Mouse (Mus musculus): ENCODE results near the gene Tbx1. TPM values are rescaled to one million over a fixed set of nuclear protein-coding genes. Genes with fewer than 3 reads are reported as not detected.

The Tbx1 gene
- polyA plus RNA-seq, 2 experiments, result 8.7 to 12.1 TPM

GRCm38 (mm10) chr16:18625791-18626311 is 35.4 kb upstream of the Tbx1 start:
- peak overlapping the region; percentile 92 for H3K4me2 ChIP-seq (replicated peaks; ENCODE audit: low read depth, low read length, severe bottlenecking)
- TF ChIP-seq POLR2A (IDR thresholded peaks at IDR 0.05; ENCODE audit: borderline replicate concordance, extremely low read depth, insufficient read depth, insufficient read length), result no peak
- H3K9ac ChIP-seq (ENCODE audit: low read depth, low read length, severe bottlenecking), result peak overlapping the region; percentile 59
- 0 out of 2 replicates have a peak, but pooled peaks have one; percentile 0 for ATAC-seq (ENCODE audit: low FRiP score, low read depth)
- no peaks in the 10 kb centered on the region for H3K9me3 ChIP-seq (ENCODE audit: control insufficient read depth, low read length)
- H3K4me3 ChIP-seq (replicated peaks; ENCODE audit: low read length), result peak overlapping the region; percentile 52
- peaks cover 39% of the 10 kb centered on the region for H3K4me1 ChIP-seq (ENCODE audit: control insufficient read depth, insufficient read depth, low read length)
- DNase-seq (ENCODE audit: low spot score), result no peak
- H3K36me3 ChIP-seq (ENCODE audit: control insufficient read depth, insufficient read depth, low read length), result peaks cover 38% of the 10 kb centered on the region
- peaks cover 52% of the 10 kb centered on the region for H3K27me3 ChIP-seq (ENCODE audit: control insufficient read depth, insufficient read depth, low read length)
- 14% methylated on average over 26 of the region's 26 CpGs for WGBS
- H3K27ac ChIP-seq (replicated peaks; ENCODE audit: low read depth, low read length), result no peak overlapping the region

GRCm38 (mm10) chr16:18625097-18625496 is 34.6 kb upstream of the Tbx1 start:
- TF ChIP-seq POLR2A (IDR thresholded peaks at IDR 0.05; ENCODE audit: borderline replicate concordance, extremely low read depth, insufficient read depth, insufficient read length), result no peak
- H3K4me2 ChIP-seq (replicated peaks; ENCODE audit: low read depth, low read length, severe bottlenecking), result no peak overlapping the region
- WGBS, result 54% methylated on average over 14 of the region's 14 CpGs
- peaks cover 59% of the 10 kb centered on the region for H3K27me3 ChIP-seq (ENCODE audit: control insufficient read depth, insufficient read depth, low read length)
- no peak for ATAC-seq (ENCODE audit: low FRiP score, low read depth)
- peaks cover 38% of the 10 kb centered on the region for H3K36me3 ChIP-seq (ENCODE audit: control insufficient read depth, insufficient read depth, low read length)
- H3K9ac ChIP-seq (ENCODE audit: low read depth, low read length, severe bottlenecking), result no peak overlapping the region
- no peak for DNase-seq (ENCODE audit: low spot score)
- H3K9me3 ChIP-seq (ENCODE audit: control insufficient read depth, low read length), result no peaks in the 10 kb centered on the region
- peaks cover 40% of the 10 kb centered on the region for H3K4me1 ChIP-seq (ENCODE audit: control insufficient read depth, insufficient read depth, low read length)
- no peak overlapping the region for H3K4me3 ChIP-seq (replicated peaks; ENCODE audit: low read length)
- no peak overlapping the region for H3K27ac ChIP-seq (replicated peaks; ENCODE audit: low read depth, low read length)

- DNase-seq (ENCODE audit: low spot score) (no peak), ATAC-seq (ENCODE audit: low FRiP score, low read depth) (no peak)
- 41% methylated on average over 15 of the region's 15 CpGs for WGBS
- peaks cover 64% of the 10 kb centered on the region for H3K27me3 ChIP-seq (ENCODE audit: control insufficient read depth, insufficient read depth, low read length)
- no peak for TF ChIP-seq POLR2A (IDR thresholded peaks at IDR 0.05; ENCODE audit: borderline replicate concordance, extremely low read depth, insufficient read depth, insufficient read length)
- H3K4me1 ChIP-seq (ENCODE audit: control insufficient read depth, insufficient read depth, low read length), result peaks cover 39% of the 10 kb centered on the region
- peaks cover 38% of the 10 kb centered on the region for H3K36me3 ChIP-seq (ENCODE audit: control insufficient read depth, insufficient read depth, low read length)
- H3K4me3 ChIP-seq (replicated peaks; ENCODE audit: low read length), result no peak overlapping the region
- H3K4me2 ChIP-seq (replicated peaks; ENCODE audit: low read depth, low read length, severe bottlenecking), result no peak overlapping the region
- no peak overlapping the region for H3K27ac ChIP-seq (replicated peaks; ENCODE audit: low read depth, low read length)
- no peak overlapping the region for H3K9ac ChIP-seq (ENCODE audit: low read depth, low read length, severe bottlenecking)
- no peaks in the 10 kb centered on the region for H3K9me3 ChIP-seq (ENCODE audit: control insufficient read depth, low read length)
Observed at GRCm38 (mm10) chr16:18624641-18625040, 34.2 kb upstream of the Tbx1 start.

GRCm38 (mm10) chr16:18623751-18624540 is 33.5 kb upstream of the Tbx1 start:
- peaks cover 38% of the 10 kb centered on the region for H3K4me1 ChIP-seq (ENCODE audit: control insufficient read depth, insufficient read depth, low read length)
- H3K9me3 ChIP-seq (ENCODE audit: control insufficient read depth, low read length), result no peaks in the 10 kb centered on the region
- H3K27ac ChIP-seq (replicated peaks; ENCODE audit: low read depth, low read length), result no peak overlapping the region
- ATAC-seq (ENCODE audit: low FRiP score, low read depth), result no peak
- H3K9ac ChIP-seq (ENCODE audit: low read depth, low read length, severe bottlenecking), result no peak overlapping the region
- H3K36me3 ChIP-seq (ENCODE audit: control insufficient read depth, insufficient read depth, low read length), result peaks cover 38% of the 10 kb centered on the region
- no peak for DNase-seq (ENCODE audit: low spot score)
- no peak for TF ChIP-seq POLR2A (IDR thresholded peaks at IDR 0.05; ENCODE audit: borderline replicate concordance, extremely low read depth, insufficient read depth, insufficient read length)
- H3K4me2 ChIP-seq (replicated peaks; ENCODE audit: low read depth, low read length, severe bottlenecking), result no peak overlapping the region
- H3K27me3 ChIP-seq (ENCODE audit: control insufficient read depth, insufficient read depth, low read length), result peaks cover 71% of the 10 kb centered on the region
- 49% methylated on average over 15 of the region's 15 CpGs for WGBS
- no peak overlapping the region for H3K4me3 ChIP-seq (replicated peaks; ENCODE audit: low read length)

GRCm38 (mm10) chr16:18622916-18623750 is 32.7 kb upstream of the Tbx1 start:
- ATAC-seq (ENCODE audit: low FRiP score, low read depth) (no peak), DNase-seq (ENCODE audit: low spot score) (no peak)
- Histone ChIP-seq H3K4me3 (replicated peaks; ENCODE audit: low read length) (no peak overlapping the region), H3K9me3 (ENCODE audit: control insufficient read depth, low read length) (no peaks in the 10 kb centered on the region), H3K4me2 (replicated peaks; ENCODE audit: low read depth, low read length, severe bottlenecking) (no peak overlapping the region), H3K9ac (ENCODE audit: low read depth, low read length, severe bottlenecking) (no peak overlapping the region), H3K36me3 (ENCODE audit: control insufficient read depth, insufficient read depth, low read length) (peaks cover 38% of the 10 kb centered on the region), H3K27me3 (ENCODE audit: control insufficient read depth, insufficient read depth, low read length) (peaks cover 79% of the 10 kb centered on the region), H3K4me1 (ENCODE audit: control insufficient read depth, insufficient read depth, low read length) (peaks cover 30% of the 10 kb centered on the region), H3K27ac (replicated peaks; ENCODE audit: low read depth, low read length) (no peak overlapping the region)
- TF ChIP-seq POLR2A (IDR thresholded peaks at IDR 0.05; ENCODE audit: borderline replicate concordance, extremely low read depth, insufficient read depth, insufficient read length), result no peak
- 47% methylated on average over 28 of the region's 29 CpGs for WGBS

Data from limb, embryonic 14.5 days (tissue).